Mouse (Mus musculus) embryo, embryonic 10.5 days (tissue): ENCODE data around the gene Frat1.

Experiments
- DNase-seq: peaks from one replicate; pipeline ENCODE4 v3.0.0-alpha.2; 2015; ENCODE audit warnings: low spot score

The Frat1 gene

DNA sequence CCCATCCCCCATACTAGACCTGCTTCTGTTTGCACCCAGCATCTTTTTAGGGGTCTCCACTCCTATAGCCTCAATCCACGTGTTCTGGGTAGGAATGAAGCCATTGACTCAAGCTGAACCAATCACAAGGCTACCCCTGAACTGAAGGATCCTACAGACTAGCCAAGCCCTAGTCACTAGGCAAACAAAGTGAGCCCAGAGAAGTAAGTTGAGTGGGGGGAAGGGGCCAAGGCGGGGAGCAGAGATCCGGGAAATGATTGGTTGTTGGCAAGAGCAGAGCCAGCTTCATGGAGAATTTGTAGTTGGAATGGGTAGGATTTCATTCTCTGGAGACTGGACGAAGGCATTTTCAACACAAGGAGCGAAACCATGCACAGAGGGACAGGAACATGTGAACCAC lies 12.9 kb upstream of the Frat1 start:
- peak; percentile 33 for DNase-seq

DNA sequence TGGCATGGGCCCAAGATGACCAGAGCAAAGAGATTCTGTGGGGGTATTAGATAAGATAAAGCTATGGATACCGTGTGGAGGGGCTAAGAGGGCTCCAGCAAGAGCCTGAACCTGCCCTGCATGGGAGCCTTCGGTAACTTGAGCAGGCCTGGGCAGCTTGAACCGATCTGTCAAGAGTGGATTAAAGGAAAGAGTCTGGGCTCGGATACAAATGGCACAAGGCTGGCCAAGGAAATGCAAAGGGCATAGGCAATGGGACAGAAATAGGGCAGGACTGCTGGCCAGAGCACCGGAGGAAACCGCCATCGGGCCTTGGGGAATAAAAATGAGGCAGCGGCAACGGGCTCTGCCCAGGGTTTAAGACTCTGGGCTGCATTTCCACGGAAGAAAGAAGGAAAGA lies 12.4 kb upstream of the Frat1 start:
- DNase-seq = no peak

DNA sequence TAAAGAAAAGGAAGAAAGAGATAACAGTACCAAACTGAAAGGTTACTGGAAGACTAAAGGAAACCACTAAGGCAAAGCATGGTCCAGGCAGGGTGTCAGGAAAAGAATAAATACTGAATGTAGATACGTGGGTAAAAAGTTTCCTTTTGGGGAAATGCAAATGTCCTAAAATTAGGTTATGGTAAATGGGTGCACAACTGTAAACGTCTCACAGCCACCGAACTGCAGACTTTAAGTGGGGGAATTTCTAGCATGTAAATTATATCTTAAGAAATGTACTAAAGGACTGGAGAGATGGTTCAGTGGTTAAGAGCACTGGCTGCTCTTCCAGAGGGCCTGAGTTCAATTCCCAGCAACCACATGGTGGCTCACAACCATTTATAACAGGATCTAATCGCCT lies 11.0 kb upstream of the Frat1 start:
- DNase-seq = no peak

DNA sequence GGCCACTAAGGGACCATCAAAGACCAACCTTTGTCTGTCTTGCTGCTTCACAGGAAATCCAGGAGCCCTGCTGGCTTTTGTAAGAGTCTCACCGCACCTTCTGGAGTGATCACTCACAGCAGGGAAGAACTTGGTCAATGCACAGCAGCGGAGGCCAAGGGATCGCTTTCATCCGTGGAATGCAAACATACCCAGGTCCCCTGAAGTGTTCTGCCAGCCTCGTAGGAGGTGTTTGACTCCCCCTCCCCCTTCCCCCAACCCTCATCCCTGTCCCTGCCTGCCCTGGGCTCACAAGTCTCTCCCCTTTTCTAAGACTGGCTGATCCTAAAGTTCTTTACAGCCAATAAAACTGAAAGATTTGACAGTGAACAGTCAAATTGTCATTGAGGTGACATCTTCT lies 8.3 kb upstream of the Frat1 start:
- no peak for DNase-seq

DNA sequence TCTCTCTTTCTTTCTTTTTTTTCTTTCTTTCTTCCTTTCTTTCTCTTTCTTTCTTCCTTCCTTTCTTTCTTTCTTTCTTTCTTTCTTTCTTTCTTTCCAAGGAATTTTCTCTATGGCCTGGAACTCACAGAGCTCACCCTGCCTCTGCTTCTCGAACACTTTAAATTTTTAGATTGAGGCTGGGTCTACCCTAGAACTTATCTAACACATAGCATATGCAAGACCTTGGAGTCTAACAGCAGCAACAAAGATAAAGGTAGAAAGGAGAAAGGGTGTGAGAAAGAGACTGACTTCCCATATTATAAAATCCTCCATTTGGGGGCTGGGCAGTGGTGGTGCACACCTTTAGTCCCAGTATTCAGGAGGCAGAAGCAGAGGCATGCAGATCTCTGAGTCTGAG lies 7.2 kb upstream of the Frat1 start:
- DNase-seq = no peak

DNA sequence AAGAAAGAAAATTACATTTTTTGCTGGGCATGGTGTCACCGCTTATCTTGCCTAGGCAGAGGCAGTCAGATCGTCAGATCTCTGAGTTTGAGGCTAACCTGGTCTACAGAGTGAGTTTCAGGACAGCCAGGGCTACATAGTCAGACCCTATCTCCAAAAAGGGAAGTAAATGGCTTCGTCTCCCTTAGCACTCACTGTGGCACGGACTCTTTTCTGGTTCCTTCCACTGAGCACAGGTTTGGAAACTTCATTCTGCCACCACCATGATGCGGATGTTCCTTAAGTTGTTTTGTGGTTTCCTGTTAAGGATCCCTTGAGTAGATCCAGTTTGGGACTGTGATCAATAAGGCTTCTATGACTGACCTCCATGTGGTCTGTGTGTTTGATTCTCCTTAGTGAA lies 4.8 kb upstream of the Frat1 start:
- DNase-seq = no peak

DNA sequence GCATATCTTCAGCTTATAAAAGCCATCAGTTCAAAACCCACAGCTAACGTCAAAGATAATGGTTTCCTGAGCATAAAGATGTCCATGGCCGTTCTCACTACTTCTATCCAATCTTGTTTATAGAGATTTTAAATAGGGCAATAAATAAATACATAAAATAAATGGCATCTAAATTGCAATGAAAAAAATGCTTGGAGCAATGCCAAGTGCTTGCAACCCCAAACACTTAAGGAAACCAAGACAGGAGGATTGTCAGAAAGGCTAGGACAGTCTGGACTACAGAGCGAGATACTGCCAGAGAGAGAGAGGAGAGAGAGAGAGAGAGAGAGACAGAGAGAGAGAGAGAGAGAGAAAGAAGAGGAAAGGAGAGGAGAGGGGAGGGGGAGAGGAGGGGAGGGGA lies 3.2 kb upstream of the Frat1 start:
- no peak for DNase-seq

DNA sequence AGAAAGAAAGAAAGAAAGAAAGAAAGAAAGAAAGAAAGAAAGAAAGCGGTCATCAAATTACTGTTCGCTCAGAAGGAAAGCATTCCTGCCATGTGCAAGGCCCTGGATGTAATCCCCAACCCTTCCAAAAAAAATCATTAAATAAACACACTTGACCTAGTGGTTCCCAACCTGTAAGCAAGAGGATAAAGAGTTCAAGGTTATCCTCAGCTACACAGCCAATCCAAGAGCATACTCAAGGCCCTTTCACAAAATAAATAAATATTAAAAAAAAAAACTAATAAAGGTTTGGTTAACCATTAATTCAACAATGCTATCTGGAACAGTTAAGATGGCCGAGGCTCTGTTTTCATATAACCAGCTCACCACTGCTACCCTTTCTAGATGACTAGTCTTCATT lies 829 bp upstream of the Frat1 start:
- DNase-seq = no peak

DNA sequence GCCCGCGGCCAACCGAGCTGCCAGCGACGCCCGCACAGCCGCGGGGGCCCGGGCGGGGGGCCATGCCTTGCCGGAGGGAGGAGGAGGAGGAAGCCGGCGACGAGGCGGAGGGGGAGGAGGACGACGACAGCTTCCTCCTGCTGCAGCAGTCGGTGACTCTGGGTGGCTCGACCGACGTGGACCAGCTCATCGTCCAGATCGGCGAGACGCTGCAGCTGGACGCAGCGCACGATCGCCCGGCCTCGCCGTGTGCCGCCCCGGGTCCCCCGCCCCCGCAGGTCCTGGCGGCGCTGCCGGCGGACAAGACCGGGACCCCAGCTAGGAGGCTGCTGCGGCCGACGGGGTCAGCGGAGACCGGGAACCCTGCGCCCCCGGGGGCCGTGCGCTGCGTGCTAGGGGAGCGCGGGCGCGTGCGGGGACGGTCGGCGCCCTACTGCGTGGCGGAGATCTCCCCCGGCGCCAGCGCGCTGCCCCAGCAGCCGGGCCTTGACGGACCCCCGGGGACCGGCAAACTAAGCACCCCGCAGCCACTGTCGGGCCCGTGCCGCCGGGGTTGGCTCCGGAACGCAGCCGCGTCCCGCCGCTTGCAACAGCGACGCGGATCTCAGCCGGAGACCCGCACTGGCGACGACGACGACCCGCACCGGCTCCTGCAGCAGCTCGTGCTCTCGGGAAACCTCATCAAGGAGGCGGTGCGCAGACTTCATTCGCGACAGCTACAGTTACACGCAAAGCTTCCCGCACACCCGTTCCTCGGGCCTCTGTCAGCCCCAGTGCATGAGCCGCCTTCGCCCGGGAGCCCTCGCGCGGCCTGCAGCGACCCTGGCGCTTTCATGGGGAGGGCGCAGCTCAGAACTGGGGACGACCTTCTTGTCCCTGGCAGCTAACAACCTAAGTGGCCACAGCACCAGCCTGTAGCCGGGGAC lies 599 bp downstream of the Frat1 start:
- DNase-seq = no peak

DNA sequence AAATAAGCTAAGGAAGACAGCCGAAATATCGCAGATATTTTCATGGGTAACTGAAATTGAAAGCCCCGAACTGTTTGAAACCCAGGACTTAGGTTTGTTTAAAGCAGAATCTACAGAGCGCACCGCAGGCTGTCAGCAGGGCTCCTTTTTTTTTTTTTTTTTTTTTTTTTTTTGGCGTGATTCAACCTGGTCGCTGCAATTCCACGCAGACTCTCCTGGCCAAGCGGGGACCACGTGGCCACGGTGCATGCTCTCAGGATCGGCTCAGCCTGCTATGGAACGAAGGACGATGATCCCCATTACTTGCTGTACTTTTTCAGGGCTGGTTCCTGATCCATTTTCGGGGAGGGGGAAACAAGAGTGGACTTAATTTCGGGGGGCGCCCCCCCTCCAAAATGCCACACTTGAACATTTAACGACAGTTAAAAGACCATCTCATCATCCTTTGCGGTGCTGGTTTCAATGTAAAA lies 1.4 kb downstream of the Frat1 start:
- DNase-seq = peak; percentile 61

DNA sequence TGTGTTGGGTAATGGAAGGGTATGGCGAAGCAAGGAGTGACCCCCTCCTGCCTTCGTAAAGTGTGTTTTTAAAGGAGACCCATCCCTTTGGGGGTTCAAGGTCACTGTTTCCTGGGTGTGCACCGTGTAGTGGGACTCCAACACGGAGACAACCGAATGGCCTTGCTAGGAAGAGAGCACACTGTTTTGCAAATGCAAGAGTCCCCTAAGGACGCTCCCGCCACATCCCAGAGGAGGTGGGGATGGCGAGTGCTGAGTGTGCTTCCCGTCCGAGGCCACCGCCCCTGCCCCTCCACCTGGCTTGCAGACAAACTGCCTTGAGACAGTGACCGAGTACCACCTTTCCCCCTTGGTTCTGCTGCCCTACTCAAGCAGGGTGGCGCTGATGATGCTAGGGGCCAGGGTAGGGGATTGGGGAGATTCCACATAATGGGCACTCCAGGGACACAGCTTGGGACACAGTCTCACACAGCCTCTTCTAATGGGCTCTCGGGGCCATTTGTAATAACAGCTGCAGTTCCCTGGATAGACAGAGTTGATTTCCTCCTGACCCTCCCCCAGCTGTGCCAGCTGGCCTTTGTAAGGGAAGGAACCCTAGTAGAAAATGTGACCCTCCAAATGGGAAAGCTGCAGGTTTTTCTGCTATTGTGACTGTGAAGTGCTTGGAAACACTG lies 2.1 kb downstream of the Frat1 start:
- peak; percentile 37 for DNase-seq

DNA sequence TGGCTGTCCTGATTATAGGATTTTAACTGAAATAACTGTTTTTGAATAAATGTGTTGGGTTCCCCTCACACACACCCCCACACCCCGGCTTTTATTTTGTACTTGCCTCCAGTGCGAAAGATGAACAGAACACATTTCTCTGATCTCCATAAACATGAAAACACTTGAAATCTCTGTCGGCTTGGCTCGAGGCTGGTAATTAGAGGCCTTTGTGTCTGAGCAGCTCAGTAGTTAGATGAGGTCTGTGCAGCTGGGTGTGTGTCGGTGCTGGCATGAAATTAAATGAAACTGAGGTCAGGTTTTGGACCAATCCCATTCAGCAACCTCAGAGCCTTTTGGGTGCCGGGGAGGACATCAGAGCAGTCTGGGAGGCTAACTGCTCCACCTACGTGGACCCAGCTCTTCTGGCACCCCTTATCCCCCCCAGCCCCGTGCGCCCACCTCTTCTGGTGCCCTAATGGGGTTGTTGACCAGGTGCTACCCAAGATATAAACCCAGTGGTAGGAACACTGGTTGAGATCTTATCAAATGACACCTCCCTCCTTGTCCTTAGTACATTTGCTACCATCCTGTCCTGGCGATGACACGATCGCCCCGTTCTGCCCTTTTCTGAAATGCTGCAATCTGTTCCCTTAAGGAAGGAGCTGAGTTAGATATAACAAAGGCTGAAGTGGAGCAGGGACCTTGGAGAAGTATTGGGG lies 2.9 kb downstream of the Frat1 start:
- DNase-seq = no peak

DNA sequence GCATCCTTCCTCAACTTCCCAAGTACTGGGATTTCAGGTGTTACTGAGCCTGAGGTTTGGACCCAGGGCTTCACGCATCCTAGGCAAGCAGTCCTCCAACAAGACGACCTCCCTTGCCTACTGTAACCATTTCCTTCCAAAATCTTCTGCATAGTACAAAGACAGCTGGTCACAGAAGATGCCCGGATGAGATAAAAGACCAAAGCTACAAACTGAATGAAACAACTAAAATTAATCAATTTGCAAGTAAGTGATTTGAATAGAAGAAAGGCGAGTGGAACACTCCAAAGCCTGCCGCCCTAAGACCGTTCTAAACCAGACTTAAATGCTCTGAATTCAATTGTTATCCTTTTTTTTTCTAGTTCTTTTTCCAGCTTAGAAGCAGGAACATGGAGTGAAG lies 5.6 kb downstream of the Frat1 start:
- no peak for DNase-seq

DNA sequence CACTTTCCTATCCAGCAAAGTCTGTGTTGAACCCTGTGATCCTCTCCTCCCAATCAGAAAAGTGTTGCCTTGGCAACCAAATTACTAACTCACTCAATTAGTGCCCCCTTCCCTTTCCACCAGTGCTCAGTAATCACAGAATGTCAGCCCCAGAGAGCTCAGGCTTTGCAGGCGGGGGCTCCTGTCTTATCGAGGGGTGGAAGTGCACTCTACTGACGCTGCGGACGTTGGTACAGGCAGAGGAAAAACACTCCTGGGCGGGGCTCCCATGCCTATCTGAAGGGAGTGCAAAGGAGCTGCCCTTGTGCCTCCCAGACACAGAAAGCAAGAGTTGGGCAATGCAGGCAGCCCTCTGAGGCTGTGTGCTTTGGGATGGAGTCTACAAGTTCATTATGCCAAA lies 6.0 kb downstream of the Frat1 start:
- DNase-seq = peak; percentile 65

DNA sequence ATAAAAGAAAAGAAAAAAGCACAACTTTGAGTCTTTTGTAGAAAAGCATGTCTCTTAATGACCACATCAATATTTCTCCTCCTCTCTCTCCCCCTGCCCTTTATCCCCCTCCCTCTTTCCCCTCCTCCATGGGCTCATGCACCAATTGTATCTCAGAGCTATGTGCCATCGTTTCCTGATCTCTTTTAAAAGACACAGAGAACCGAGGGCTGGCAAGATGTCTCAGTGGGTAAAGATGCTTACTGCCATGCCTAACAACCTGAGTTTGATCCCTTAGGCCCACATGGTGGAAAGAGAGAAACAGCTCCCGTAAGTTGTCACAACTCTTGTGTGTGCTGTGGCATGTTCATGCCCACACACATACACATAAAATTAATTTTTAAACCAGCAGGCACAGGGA lies 6.9 kb downstream of the Frat1 start:
- no peak for DNase-seq

DNA sequence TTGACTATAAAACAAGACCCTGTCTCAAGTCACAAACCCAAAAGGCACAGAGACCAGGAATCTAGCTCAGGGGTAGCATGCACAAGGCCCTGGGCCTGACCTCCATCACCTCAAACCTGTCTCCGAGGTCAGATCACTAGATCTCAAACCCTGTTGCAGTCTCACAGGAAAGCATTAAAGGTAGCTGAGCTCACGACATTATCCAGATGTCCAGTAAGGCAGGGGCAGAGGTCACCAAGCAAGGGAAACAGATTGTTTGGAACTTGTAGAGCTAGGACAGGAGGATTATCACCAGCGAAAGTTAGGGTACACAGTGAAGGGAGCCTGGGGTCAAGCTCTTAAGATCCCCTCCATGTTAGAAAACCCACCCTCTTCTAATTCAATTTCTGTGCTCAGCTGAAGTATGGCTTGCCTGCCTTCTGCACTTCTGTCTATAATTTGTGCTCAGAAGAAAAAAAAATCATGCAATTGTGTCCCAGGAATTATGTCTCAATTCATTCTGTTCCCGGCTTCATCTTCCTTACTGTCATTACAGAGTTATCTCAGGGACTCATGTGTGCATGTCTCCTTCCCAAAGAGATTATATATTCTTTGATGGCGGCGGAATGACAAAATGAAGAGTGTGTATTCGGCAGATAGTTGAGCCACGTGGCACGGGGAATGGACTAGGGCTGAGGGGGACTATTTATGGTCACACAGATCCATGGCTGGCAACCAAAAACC lies 7.6 kb downstream of the Frat1 start:
- DNase-seq = no peak

DNA sequence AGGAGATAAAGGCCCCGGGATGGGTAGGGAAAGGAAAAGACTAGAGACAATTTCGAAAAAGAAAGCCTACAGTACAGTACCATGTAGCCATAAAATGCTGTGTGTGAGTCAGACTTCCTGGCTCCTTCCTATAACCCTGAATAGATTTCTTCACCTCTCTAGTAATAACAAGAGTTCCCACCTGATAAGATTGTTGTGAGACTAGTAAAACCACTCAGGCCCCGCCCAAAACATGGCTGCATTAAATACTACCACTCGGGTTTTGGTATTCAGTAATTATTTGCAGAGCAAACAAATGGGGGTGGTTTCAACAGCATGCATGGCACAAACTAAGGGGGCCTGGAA lies 8.1 kb downstream of the Frat1 start:
- no peak for DNase-seq

DNA sequence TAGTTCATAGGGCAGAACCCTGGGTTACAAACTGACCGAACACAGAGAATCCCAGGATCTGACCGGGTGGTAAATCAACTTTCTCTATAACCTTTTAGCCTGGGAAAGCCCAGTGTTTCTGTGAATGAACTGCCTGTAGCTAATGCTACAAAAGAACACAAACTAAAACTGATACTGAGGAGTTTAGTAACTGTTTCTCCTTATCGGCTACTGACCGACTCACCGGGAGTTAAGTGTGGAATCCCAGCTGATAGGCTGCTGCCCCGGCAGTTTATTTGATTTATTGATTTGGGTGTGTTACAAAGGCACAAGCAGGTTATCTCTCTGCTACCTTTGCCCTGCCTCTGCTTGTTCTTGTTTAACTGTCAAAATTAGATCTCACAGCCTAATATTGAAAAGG lies 9.0 kb downstream of the Frat1 start:
- DNase-seq = no peak

DNA sequence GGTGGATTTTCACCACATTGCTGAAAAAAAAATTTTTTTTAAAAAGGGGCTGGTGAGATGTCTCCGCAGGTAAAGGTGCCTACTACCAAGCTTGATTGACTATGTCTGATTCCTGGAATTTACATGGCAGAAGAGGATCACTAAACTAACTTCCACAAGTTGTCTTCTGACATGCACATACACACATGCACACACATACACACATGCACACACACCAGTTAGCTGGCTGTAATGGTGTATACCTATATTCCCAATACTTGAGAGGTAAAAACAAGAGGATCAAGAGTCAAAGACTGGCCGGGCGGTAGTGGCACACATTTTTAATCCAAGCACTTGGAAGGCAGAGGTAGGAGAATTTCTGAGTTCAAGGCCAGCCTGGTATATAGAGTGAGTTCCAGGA lies 9.9 kb downstream of the Frat1 start:
- no peak for DNase-seq

DNA sequence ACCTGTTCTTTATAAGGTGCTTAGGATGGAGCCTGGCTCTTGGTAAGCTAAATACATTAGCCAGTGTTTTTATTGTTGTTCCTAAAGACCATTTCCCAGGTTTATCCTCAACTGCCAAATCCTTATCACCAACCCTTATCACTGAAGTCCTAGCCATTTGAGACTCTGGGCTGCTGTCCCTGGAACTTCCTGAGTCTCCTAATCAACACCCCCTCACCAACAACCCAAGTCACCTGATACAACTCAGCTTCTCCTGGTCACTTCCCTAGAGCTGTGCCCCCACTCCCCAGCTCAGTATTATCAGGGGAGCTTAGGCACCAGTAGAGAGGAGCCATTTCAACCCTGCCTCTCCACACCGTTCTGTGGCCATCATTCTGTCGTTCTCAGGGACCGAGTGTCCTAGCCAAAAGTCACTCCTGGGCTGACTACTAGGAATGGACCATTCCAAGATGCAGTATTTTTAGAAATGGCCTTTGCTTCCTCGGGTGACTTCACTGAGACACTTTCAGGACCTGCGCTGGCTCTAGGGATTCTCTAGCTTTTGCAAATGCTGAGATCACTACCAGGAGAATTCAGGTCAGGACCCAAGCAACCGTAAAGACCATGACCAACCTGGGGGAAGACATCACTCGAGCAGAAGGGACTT lies 11.5 kb downstream of the Frat1 start:
- no peak for DNase-seq

DNA sequence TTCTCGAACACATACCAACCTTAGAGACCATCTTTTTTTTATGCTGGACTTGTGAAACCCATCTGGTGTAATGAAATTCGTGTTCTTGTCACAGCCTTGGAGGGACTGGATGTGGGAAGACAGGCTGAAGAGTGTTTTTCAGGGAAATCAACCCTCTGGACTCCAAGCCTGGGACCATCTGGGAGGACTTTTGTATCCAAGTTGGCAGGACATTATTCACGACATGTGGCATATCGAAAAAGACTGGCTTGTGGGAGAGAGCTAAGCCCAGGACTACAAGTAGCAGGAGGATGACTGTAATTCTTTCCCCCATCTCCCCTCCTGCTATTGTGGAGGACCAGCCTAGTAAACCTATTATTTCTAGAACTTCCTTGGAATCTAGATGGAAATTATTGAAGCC lies 12.4 kb downstream of the Frat1 start:
- no peak for DNase-seq

DNA sequence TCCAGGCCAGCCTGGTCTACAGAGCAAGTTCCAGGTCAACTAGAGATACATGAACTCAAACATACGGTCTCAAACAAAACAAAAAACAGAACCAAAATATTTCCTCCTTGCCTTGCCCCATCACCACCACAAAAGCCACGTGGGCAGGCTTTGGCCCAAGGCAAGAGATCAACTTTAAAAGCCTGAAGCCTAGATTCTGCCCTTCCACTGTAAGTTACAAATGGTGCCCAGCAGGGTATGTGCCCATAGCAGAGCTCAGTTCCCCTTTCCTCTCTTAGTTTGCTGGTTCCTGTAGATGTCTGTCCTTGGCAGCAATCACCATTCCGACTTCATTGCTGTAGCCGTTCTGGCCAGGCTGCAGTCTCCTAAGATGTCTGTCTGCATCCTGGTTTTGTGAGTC lies 12.9 kb downstream of the Frat1 start:
- DNase-seq = no peak
